Mouse (Mus musculus) cerebellum, adult 11-12 months (tissue): Measurements from ENCODE around the gene Cdc42ep2.

ENCODE experiments used
- DNase-seq: peaks from one replicate; pipeline ENCODE4 v3.0.0; 2022

The Cdc42ep2 gene

DNA sequence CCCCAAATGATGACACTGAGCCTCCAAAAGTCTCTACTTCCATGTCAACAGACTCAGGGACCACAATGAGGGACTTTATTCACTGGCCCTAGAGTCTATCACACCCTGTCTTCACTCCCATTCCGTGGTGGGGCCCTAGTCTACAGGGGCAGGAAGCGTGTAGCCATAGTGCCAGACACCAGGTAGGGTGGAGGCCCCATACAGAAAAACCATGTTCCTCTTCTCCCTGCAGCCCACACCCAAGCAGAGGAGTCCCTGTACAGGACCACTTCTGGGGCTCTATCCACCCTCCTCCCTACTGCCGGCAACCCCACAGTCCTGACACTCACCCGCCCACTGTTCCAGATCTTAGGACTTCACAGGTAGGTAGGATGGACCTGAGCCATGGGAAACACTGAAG, 52.1 kb downstream of the Cdc42ep2 start:
- DNase-seq = no peak

DNA sequence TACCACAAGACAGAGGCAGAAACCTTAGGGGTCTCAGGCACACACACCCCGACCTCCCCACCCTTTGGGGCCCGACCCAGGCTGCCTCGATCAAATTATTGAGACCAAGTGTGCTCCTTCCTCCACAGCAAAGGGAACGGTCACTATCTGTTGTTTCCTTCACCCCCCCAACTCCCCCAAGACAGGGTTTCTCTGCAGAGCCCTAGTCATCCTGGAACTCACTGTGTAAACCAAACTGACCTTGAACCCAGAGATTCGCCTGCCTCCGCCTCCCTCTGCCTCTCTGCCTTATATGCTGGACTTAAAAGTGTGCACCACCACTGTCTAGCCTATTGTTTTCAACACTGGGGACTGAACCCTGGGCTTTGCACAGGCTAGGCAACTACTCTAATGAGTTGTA, 52.9 kb downstream of the Cdc42ep2 start:
- no peak for DNase-seq

GRCm38 (mm10) chr19:5871273-5871672, 53.3 kb downstream of the Cdc42ep2 start:
- no peak for DNase-seq

- no peak for DNase-seq
These were observed 56.5 kb downstream of the Cdc42ep2 start for GRCm38 (mm10) chr19:5868096-5868495.
